Mouse (Mus musculus) urinary bladder, postnatal 0 days (tissue): Measurements from ENCODE around the gene Mb21d2. TPM values are rescaled to one million over a fixed set of nuclear protein-coding genes. Genes with fewer than 3 reads are reported as not detected.

Experiments
- polyA plus RNA-seq: library from polyadenylated mRNA; unstranded; fragments of >200 nt; fragmentation: Nextera tagmentation; extraction: Ambion mirVana; gene quantifications from 2 replicates; pipeline ENCODE4 v1.2.1, GENCODE M21; 2015

Mb21d2 gene
- 4.6 and 6.5 TPM in 2 replicates for polyA plus RNA-seq

GRCm38 (mm10) chr16:28928815-28929685 lies at the start of gene Mb21d2:
TSS of gene Mb21d2 (minus strand) at chr16:28929673.

Other genes starting within 250 kb of the Mb21d2 start
- 0.94 and 1.3 TPM in 2 replicates for gene Fgf12, start 176.6 kb downstream of the Mb21d2 start, polyA plus RNA-seq